In genomic region chr5:128769026-128769631, GRCm38 (mm10) we compare ENCODE assay signal across 11 mouse cellular contexts.
DNase-seq lines count a peak whose midpoint lies in the region; ATAC-seq and TF ChIP-seq lines count a peak whose summit lies in the region.
"Had no signal": no experiment of that assay in that cellular context is flagged by ENCODE, and none has a peak within 500 bp of the region (broad histone marks: within the 10 kb centered on the region; RNA-seq: fewer than 3 reads in every experiment).

No protein-coding gene starts in this region.

- peak; percentile 9; the same call in 1 of the 2 replicates for ATAC-seq in heart, embryonic 12.5 days (ENCODE audit: insufficient number of reproducible peaks, low FRiP score)
- ATAC-seq in forebrain, embryonic 16.5 days: 0 out of 2 replicates have a peak, but pooled peaks have one; percentile 23
- 0 out of 2 replicates have a peak, but pooled peaks have one; percentile 51 for ATAC-seq in liver, embryonic 12.5 days
- ATAC-seq: activated CD4-positive, CD25-positive, alpha-beta regulatory T cell, adult 4 months had no signal

- H3K36me3 ChIP-seq in heart, embryonic 12.5 days: no peaks in the 10 kb centered on the region
- no peaks in the 10 kb centered on the region for H3K36me3 ChIP-seq in heart, adult 2 months (ENCODE audit: control insufficient read depth, insufficient read depth, low read length)
- no peaks in the 10 kb centered on the region for H3K36me3 ChIP-seq in forebrain, embryonic 16.5 days (ENCODE audit: control insufficient read depth, insufficient read depth)
- H3K36me3 ChIP-seq in liver, embryonic 12.5 days: no peaks in the 10 kb centered on the region

- TF ChIP-seq POLR2A in heart, adult 2 months (IDR thresholded peaks at IDR 0.05; ENCODE audit: insufficient read depth, low read depth, low read length): no peak

- H3K27me3 ChIP-seq in heart, embryonic 12.5 days (replicated peaks): no peaks in the 10 kb centered on the region
- no peaks in the 10 kb centered on the region for H3K27me3 ChIP-seq in heart, adult 2 months (ENCODE audit: control insufficient read depth, insufficient read depth, low read length)
- H3K27me3 ChIP-seq in forebrain, embryonic 16.5 days (replicated peaks; ENCODE audit: control insufficient read depth, insufficient read depth, low read length): no peaks in the 10 kb centered on the region
- no peaks in the 10 kb centered on the region for H3K27me3 ChIP-seq in liver, embryonic 12.5 days (replicated peaks)

- peaks cover 4% of the 10 kb centered on the region; the same call in 1 of the 2 replicates for H3K9me3 ChIP-seq in heart, embryonic 12.5 days (replicated peaks)
- no peaks in the 10 kb centered on the region for H3K9me3 ChIP-seq in forebrain, embryonic 16.5 days (ENCODE audit: control insufficient read depth, low read length)
- H3K9me3 ChIP-seq in liver, embryonic 12.5 days (replicated peaks): no peaks in the 10 kb centered on the region

- peaks cover 5% of the 10 kb centered on the region; the same call in 1 of the 2 replicates for H3K4me1 ChIP-seq in heart, embryonic 12.5 days (replicated peaks)
- H3K4me1 ChIP-seq in heart, adult 2 months (ENCODE audit: control insufficient read depth, insufficient read depth, low read length): no peaks in the 10 kb centered on the region
- H3K4me1 ChIP-seq in forebrain, embryonic 16.5 days (replicated peaks; ENCODE audit: control insufficient read depth, insufficient read depth, low read length): no peaks in the 10 kb centered on the region
- no peaks in the 10 kb centered on the region for H3K4me1 ChIP-seq in liver, embryonic 12.5 days

- no peak overlapping the region for H3K4me3 ChIP-seq in heart, embryonic 12.5 days
- H3K4me3 ChIP-seq in heart, adult 2 months: no peak overlapping the region
- H3K4me3 ChIP-seq in forebrain, embryonic 16.5 days (replicated peaks; ENCODE audit: low read length): no peak overlapping the region
- no peak overlapping the region for H3K4me3 ChIP-seq in liver, embryonic 12.5 days

- TF ChIP-seq CTCF in heart, adult 2 months (IDR thresholded peaks at IDR 0.05): no peak

- peak overlapping the region; percentile 2; the same call in 1 of the 2 replicates for H3K9ac ChIP-seq in heart, embryonic 12.5 days
- H3K9ac ChIP-seq in heart, adult 2 months (ENCODE audit: low read depth, low read length): no peak overlapping the region
- no peak overlapping the region for H3K9ac ChIP-seq in forebrain, embryonic 16.5 days (replicated peaks; ENCODE audit: low read depth, low read length)
- no peak overlapping the region for H3K9ac ChIP-seq in liver, embryonic 12.5 days

- peak overlapping the region; percentile 43 for H3K4me2 ChIP-seq in heart, embryonic 12.5 days
- no peak overlapping the region for H3K4me2 ChIP-seq in forebrain, embryonic 16.5 days (ENCODE audit: low read length)
- H3K4me2 ChIP-seq in liver, embryonic 12.5 days: peak overlapping the region; percentile 16

- DNase-seq in heart, adult 2 months: no peak
- DNase-seq in MN1 (ENCODE audit: low spot score): peak; percentile 53
- no peak for DNase-seq in layer of hippocampus, adult 9-11 months
- no peak for DNase-seq in right cerebral cortex, postnatal 36 days (ENCODE audit: low spot score in 2 of 2)
- DNase-seq in thymus, postnatal 0 days (ENCODE audit: low spot score): no peak
- DNase-seq: cerebellum, postnatal 14 days; gastrocnemius, postnatal 14 days had no signal

- no peak for TF ChIP-seq EP300 in heart, adult 2 months (IDR thresholded peaks at IDR 0.05; ENCODE audit: insufficient read depth, low read depth, low read length)

- H3K27ac ChIP-seq in heart, embryonic 12.5 days (ENCODE audit: poor library complexity, severe bottlenecking): no peak overlapping the region
- no peak overlapping the region for H3K27ac ChIP-seq in heart, adult 2 months
- H3K27ac ChIP-seq in forebrain, embryonic 16.5 days (ENCODE audit: low read length): no peak overlapping the region
- H3K27ac ChIP-seq in liver, embryonic 12.5 days: no peak overlapping the region

- H3K79me2 ChIP-seq in heart, adult 2 months (replicated peaks; ENCODE audit: control insufficient read depth, insufficient read depth, low read length): no peaks in the 10 kb centered on the region

- intact Hi-C loops in heart, adult 2 months (cut with DNase I): no loop called here

- WGBS in heart, embryonic 12.5 days: 24% methylated on average over 10 of the region's 10 CpGs
- 21% methylated on average over 10 of the region's 10 CpGs for WGBS in heart, adult 2 months
- WGBS in forebrain, embryonic 16.5 days: 10% methylated on average over 10 of the region's 10 CpGs
- 11% methylated on average over 10 of the region's 10 CpGs for WGBS in liver, embryonic 12.5 days (ENCODE audit: insufficient replicate concordance)
